Mouse (Mus musculus) granulocyte monocyte progenitor cell, adult 5-6 weeks (primary cell): ENCODE data around the gene Eif6. TPM values are rescaled to one million over a fixed set of nuclear protein-coding genes. Genes with fewer than 3 reads are reported as not detected.

Source experiments
- ATAC-seq: replicated peaks from 2 replicates; pipeline ENCODE4 v1.8.0; 2016; ENCODE audit warnings: mild to moderate bottlenecking, moderate TSS enrichment, inconsistent platforms; ENCODE audit not compliant: poor library complexity, severe bottlenecking
- total RNA-seq, 2 experiments: library from RNA; stranded (forward) in 1 of 2; stranded (reverse) in 1 of 2; fragments of 200-712, 200-1000 nt in 1 of 2; fragments of >200 nt in 1 of 2; fragmentation: Nextera tagmentation in 1 of 2; gene quantifications; 2 replicates each; pipeline ENCODE4 v1.2.3; 2014 to 2017

Gene Eif6
- total RNA-seq, 2 experiments from 2014 or later: 142 to 181 TPM

- peak; percentile 17 for ATAC-seq
These were observed 658 bp downstream of the Eif6 start for GRCm38 (mm10) chr2:155825904-155826629.

- ATAC-seq: no peak
These were observed 3.0 kb downstream of the Eif6 start for GRCm38 (mm10) chr2:155823722-155824121.

GRCm38 (mm10) chr2:155820779-155821178 is 5.9 kb downstream of the Eif6 start:
- ATAC-seq: no peak

- peak; percentile 62 for ATAC-seq
These were observed 7.1 kb downstream of the Eif6 start for GRCm38 (mm10) chr2:155819449-155820251.

- no peak for ATAC-seq
These were observed 7.5 kb downstream of the Eif6 start, which contains the start of gene BC029722 for GRCm38 (mm10) chr2:155819392-155819448. Gene BC029722, minus strand, starts transcription at chr2:155819426.

GRCm38 (mm10) chr2:155818596-155819391 is 7.9 kb downstream of the Eif6 start:
- peak; percentile 88 for ATAC-seq

- ATAC-seq: no peak
These were observed 9.2 kb downstream of the Eif6 start for GRCm38 (mm10) chr2:155817301-155818245.

GRCm38 (mm10) chr2:155816179-155816578 is 10.5 kb downstream of the Eif6 start:
- no peak for ATAC-seq

- no peak for ATAC-seq
These were observed 11.9 kb downstream of the Eif6 start for GRCm38 (mm10) chr2:155814829-155815228.

- ATAC-seq: no peak
These were observed 14.1 kb downstream of the Eif6 start for GRCm38 (mm10) chr2:155812637-155813036.

- peak; percentile 84 for ATAC-seq
These were observed 14.8 kb downstream of the Eif6 start for GRCm38 (mm10) chr2:155811821-155812396.

- ATAC-seq: no peak
These were observed 17.1 kb downstream of the Eif6 start for GRCm38 (mm10) chr2:155809620-155810019.

- no peak for ATAC-seq
These were observed 19.3 kb downstream of the Eif6 start for GRCm38 (mm10) chr2:155807408-155807807.

GRCm38 (mm10) chr2:155806548-155806947 is 20.2 kb downstream of the Eif6 start:
- no peak for ATAC-seq

- no peak for ATAC-seq
These were observed 20.8 kb downstream of the Eif6 start for GRCm38 (mm10) chr2:155805925-155806255.

GRCm38 (mm10) chr2:155805231-155805924 is 21.3 kb downstream of the Eif6 start:
- ATAC-seq: no peak

GRCm38 (mm10) chr2:155804053-155804452 is 22.7 kb downstream of the Eif6 start:
- ATAC-seq: no peak

- no peak; the same call in 1 of the 2 replicates for ATAC-seq
These were observed 24.0 kb downstream of the Eif6 start for GRCm38 (mm10) chr2:155802761-155803160.

GRCm38 (mm10) chr2:155798613-155799012 is 28.1 kb downstream of the Eif6 start:
- ATAC-seq: no peak
